Mouse (Mus musculus) ZHBTc4 (cell line): ENCODE data around the gene Prkce.

ENCODE experiments used
- DNase-seq: peaks from one replicate; pipeline ENCODE4 v3.0.0-alpha.2; 2011; ENCODE audit warnings: low read depth, low spot score

The Prkce gene

DNA sequence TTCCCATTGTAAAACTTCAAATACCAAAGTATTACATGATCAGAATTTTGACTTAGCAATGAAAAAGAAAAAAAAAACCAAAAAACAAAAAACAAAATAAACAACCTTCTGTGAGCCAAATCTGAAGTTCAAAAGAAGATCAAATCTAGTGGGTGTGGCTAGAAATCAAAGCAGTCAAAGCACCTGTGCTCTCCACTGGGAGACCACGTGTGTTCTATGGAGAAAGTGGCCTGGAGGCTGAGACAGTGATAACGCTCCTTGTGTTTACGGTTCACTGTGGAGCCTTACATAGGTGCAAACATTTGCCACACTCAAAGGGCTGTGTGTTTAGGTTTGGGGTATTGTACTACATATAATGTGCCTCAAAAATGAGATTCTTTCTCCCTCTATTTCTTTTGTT, 132.0 kb downstream of the Prkce start:
- no peak for DNase-seq

DNA sequence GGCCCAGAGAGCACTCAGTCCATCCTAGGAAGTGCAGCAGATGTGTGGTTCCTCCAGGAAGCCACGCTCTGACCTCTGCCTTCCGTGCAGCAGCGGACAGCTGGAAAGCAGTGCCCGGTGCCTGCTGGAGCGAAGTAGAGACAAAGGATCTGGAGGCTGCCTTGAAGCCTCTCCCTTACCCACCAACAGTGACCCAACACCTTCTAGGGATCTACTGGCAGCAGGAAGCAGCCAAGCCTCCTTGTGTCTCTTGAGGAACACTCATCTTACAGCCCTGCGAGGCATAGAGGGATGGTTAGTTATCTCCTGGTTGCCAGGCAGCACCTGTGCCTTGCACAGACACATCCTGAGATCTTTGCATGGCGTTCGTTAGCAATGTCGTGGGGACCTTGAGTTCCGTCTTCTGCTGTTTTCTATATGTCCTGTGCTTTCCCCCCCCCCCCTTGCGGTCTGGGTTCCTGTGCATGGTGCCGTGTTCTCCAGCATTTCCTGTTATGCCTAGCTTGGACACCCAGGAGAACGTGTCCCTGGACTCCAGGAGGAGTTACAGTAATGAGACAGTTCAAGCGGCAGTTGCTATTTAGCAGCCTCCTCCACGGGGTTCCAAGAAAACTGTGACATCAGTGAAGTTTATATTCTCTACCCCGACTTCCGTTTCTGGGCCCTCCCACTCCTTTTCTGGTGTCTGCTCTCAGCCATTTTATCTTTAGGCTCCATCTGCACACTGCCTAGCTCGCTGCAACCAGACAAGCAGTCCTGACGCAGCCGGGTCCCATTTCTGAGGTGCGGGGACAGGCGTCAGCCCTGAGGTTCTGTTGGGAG, 133.4 kb downstream of the Prkce start:
- DNase-seq = no peak

DNA sequence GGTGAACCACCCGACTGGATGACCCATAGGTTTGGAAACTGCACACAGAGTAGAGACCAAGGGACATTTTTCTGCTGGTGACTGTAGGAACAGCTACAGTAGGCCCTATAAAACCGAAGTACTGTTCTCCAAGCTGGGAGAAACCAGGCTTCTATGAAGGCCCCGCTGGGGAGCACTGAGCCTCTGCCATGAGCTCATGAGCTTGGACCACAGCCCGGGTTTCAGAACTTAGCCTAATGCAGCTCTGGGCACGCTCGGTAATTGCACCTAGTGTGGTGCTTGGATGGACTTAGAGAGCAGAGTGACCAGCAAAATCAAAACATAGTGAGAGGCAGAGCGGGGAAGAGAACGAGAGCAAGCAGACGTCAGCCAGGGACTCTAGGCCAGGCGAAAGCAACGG, 134.7 kb downstream of the Prkce start:
- DNase-seq = no peak

DNA sequence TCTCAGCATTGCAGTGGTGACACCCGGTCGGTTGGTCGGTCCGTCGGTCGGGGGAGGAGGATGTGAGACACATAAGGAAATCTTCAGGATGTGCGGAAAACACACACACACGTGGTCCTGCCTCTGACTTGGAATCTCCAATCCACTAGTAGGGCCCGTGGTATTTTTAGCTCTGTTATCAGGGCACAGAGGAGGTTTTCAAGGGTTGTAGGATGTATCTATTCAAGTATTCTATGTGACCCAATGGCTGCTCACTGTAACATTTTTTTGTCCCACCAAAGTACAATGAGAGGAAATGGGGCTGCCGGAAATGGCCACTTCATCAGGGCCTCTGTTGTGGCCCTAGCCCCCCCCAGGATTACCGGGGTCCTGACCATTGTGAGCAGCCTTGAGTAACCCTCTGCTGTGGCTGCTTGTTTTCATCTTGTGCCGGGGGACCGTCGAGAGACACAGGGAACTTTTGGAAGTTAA, 135.3 kb downstream of the Prkce start:
- DNase-seq = no peak

DNA sequence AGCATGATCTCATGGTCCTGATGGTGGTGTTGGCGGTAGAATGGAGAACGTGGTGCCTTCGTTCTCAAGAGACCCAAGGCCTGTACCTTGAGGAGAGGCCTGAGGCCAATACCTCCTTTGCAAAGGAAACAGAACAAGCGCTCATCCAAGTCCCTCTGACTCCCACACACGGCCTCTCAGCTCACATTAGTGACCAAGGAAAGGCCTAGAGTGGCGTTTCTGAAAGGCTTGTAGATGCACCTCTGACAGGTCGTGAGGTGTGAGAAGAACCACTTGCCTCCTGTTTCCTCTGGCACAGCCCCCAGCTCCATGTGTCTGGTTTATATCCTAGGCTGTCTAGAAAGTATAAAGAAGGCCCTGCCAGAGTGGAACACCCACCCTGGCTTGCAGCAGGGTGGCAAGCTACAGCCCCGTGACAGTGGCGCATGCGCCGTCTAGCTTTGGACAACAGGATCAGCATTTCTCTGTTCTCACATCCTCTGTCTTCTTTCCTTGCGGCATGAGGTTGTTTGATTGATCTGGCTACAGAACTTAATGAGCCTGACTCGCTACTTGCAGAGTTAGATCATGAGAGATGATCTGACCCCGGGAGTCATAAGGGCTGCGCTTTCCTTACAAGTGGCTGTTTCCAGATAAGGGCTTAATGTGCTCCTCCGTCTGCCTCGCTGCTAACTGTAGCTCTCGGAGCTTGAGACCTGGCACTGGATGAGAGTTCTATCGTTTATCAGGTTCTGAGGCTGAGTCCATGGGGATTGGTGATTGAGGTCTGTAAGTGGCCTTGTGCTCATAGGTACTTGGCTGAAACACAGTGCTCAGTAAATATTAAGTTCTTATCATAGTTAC, 136.0 kb downstream of the Prkce start:
- no peak for DNase-seq

DNA sequence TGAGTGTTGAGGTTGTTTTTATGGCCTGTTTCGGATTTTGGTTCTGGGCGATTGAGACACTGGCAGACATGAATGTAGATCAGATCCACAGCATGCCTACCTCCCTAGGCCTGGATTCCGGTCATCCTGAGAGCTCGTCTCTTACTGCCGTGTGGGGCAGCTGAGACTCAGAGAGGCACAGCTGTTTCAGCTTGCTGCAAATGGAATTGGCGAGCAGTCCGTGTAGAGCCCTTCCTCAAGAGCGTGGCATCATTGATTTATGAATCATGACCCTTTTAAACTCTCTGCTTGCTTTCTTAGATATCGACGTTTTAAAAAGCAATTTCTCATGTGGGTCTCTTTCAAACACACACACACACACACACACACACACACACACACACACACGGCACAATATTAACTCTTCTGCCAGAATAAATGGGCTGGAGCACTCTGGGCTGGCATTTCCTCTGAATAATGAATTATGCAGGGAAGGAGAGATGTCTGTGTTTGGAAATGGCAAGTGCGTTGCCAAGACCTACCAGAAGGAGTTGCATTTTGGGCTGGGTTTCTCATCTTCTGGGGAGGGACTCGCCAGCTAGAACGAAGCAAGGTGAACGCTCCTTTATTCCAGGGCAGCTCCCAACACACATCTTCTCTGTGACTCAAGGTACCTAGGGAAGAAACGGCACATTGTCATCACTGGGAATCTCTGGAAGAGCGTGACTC, 137.5 kb downstream of the Prkce start:
- DNase-seq = no peak

DNA sequence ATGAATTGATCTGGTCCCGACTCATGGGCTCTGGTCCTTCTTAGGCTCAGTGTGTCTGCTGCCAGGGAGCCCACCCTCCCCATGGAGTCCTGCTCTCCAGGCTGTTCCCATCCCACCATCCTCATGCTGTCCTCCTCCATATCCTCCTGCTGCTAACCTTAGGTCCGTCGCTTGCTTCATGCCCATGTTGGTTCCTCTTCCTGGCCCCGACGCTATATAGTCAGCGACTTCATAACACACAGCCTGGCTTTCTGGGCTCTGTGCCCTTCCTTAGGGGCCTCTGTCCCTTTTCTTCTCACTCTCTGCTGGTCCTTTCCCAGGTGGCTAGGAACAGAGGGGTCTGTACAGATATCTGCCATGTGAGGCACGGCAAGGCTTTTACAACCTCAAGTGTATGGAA, 138.6 kb downstream of the Prkce start:
- no peak for DNase-seq

DNA sequence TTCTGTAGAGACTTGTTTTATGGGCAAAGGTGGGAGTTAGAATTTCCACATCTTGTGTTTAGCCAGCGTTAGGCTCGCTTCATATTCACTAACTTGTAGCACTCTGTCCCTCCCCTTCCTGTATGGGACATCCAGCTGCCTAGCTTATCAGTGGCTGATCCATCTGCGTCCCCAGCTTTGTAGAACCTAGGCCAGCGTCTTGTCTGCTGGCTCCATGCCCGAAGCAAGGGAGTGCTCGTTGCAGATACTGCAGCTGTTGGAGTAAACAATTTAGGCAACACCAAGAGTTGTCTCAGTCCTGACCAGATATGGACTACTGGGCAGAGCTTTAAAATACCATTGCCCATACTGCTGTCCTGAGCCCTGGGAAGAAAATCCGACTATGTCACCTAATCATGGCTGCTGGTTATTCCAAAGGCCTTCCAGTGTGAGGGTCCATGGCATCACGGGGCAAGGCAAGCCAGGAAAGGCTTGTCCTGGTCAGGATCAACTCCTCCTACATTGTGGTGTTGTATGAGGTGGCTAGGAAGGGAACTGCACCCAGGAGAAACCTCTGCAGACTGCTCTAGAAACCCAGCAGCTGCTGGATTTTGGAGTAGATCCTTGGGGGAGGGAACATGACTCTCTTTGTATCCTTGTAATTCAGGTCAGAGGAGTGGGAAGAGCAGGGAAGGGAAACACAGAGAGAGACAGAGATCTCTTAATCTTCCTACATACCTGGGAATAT, 146.0 kb downstream of the Prkce start:
- DNase-seq = no peak

DNA sequence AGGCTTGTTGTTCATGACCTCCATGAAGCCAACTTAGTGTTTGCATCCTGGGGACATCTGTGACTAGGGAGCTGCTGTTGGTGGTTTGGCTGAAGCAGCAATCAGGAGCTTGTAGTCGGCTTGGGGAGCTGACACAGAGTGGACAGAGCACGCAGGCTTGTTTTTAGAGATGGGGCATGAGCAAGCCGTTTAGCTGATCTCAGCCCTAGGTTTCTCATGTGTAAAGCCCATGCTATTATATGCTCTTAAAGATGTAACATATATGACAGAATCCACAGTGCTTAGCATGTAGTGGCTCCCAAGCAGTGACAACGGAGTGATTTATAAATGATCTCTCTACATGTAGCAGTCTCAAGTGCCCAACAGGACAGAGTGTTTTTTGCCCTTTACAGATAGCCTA, 148.3 kb downstream of the Prkce start:
- DNase-seq = no peak

DNA sequence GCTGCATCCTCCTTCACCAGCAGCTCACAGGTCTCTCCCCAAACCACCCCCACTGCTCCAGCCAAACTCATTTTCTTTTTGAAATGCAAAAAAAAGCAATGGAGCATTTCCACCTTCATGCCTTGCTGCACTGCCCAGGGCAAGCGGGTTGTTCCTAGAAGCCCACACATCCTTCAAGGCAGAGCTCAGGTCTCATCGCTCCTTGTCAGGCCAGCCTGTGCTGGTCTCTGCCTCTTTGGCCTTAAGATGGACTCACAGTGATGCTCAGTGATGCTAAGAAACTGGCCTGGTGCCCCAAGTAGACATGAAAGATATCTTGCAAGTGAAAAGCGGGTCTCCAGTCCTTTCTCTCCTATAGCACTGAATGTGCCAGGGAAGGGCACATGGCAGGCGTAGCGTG, 149.2 kb downstream of the Prkce start:
- DNase-seq = no peak

DNA sequence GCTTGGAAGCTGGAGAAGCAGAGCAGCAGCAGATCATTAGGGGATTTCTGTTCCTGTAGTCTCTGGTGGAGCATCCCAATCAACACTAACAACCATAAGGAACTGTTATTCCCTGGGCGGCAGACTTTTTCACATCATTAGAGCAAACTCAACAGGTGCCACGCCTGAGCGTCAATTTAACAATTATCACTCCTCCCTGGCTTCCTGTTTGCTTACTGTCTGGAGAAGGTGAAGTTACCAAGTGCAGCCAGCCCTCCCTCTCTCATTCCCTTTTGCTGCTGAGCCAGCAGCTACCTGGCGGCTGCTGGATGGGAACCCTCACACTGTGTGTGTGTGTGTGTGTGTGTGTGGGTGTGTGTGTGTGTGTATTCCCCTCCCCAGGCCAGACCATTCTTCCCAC, 149.6 kb downstream of the Prkce start:
- no peak for DNase-seq

DNA sequence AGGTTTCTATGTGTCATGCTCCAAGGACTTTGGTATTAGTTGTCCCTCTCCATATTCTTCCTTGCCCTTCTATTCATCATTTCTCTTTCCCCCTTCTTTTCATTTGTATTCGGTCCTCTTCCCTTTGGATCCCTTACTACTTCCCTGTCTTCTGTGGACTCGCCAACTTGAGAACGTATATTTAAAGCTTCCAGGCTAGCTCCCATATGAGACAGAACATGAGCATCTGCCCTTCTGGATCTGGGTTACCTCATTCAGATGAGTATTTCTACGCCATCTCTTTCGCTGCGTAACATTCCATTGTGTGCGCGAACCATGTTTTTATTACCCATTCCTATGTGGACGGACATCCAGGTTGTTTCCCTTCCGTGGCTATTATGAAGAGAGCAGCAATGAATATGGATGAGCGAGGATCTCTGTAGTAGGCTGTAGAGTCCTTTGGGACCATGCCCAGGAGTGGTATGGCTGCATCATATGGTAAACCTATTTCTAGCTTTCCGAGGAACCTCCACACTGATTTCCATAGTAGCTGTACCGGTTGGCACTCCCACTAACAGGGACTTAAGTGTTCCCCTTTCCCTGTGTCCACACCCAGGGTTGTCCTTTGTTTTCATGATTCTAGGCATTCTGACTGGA, 152.5 kb downstream of the Prkce start:
- no peak for DNase-seq

DNA sequence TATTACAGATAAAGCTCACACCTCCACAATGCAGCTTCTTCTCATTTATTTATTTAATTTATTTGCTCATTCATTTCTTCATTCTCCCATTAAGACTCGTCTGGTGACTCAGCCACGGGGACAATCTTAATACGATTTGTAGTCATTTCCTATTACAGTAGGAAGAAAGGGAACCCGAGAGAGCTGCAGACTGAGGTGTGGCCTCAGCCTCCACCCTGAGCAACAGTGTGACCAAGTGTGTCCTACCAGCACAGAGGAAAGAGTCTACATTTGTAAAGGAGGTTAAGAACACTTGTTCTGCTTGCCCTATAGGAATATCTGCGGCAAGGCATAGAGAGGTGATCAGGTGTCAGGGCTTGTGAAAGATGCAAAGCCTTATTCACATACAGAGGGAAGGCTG, 155.3 kb downstream of the Prkce start:
- no peak for DNase-seq

DNA sequence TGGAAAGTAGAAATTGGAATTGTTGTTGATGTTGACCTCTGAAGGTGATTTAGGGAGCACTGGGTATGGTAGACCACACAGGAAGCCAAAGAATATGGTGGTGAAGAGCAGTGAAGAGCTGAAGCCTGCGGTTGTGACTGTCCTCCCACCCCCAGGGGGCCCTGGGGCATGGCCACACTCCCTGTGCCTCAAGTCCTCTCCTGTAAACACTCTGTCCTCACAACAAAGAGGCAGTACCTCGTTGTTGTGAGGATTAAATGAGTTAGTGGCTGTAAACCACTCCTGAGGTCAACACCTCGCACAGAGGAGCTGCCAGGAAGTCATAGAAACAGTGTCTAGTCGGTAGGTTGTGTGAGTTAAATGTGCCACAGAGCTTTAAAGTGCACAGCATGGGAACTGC, 155.7 kb downstream of the Prkce start:
- no peak for DNase-seq

DNA sequence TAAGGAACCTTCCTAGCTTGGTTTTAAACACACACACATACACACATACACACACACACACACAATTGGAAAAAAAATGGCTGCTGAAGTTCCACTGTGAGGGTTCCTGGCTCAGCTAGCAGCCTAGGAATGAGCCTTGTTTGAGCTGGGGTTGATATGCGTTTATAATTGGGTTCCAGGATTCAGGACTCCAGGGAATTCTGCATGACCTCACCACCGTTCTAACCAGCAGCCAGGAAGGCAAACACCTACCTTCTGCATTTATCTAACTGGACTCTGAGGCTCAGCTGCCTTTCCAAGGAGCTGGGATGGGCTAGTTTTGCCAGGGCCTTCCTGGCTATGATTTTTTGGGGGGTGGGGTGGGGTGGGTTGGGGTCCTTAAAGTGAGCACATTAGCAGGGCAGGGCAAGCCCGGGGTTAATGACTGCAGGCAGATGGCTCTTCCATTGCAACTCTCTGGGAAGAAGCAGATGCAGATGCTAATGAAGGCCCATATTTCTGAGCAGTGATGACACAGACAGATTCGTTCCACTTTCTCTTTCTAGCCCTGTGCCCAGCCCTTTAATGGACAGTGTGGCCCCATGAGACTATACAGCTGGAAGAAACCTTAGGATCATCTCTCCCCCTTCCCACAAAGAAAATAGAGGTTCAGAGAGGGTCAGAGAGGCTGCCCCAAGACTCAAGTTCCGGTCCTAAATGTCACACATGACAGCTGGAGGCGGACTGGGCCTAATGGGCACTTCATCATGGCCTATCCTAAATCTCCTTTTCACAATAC, 156.5 kb downstream of the Prkce start:
- DNase-seq = no peak

DNA sequence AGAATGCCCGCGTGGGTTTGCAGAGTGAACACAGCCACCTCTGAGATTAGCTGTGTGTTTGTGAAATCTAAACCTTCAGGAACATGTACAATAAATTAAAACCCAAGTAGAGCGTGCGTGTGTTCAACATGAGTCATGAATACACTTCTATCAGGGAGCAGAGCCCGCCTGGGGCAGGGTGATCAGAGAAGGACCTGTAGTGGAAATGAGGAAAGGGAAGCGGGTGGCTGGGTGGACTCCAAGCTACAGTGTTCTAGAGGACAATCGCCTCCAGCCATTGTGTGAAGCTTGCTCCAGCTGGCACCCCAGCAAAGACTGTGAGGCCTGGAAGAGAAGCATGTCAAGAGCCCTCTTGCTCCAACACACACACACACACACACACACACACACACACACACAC, 157.2 kb downstream of the Prkce start:
- DNase-seq = no peak

DNA sequence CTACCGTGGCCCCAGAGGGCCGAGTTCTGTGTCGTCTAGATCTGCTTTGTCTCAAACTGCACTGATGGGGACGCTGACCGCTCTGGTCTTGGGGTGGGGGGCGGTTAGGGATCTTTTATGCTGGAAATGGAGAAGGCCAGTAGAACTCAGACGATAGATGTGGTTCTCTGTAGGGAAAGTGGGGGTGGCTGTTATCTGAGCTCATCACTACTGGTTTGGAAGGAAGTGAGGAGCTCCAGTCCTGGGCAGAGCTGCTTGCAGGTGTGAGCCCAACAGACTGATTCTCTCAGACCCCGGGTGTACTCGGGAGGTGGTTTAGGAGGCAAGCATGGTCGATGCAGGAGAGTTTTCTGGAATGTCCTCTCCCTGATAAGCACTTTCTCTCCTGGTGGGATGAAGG, 157.7 kb downstream of the Prkce start:
- no peak for DNase-seq

DNA sequence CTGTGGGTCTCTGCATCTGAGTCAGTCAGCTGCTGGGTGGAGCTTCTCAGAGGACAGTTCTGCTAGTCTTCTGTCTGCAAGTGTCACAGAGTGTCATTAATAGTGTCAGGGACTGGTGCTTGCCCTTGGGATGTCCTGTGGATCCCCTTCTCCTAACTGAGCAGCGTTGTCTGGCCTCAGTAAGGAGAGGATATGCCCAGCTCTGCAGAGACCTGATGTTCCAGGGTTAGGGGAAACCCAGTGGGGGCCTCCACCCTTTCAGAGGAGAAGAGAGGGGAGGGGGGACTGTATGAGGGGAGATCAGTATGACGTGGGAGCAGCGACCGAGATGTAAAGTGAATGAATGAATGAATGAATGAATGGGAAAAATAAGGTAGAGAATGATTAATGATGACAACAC, 160.4 kb downstream of the Prkce start:
- no peak for DNase-seq

DNA sequence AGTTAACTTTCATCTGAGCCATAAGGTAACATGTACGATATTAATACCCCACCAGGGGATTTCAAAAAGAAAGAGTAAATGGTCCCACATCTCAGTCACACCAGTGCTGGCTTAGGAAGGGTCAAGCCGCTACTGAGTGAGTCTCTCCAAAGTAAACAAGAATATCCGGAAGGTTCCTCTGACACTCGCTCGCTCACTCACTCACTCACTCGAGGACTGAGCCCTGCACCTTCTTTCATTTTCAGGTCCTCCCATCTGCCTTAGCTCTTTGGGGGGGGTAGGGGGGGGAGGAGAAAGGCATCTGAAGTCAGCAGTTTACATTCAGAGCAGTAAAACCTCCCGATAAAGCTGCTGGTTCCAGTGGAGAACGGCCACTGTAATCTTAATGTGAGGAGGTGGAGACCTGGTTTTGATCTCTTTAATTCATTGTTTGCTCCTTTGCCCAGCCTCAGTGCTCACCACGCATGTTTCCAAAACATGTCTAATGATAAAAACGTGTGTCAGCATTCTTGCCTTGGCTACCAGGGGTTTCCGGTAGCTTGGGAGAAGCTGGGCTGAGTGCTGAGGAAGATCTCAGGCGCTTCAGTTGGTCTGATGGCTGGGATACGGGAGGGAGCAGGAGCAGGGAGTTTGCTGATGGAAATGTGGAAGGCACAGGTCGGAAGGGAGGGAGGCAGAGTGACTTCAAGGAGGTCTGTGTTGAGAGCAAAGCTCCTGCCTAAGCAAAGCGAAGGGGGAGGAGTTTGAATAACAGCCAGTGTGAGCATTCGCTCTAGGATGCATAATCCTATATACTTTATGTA, 161.9 kb downstream of the Prkce start:
- DNase-seq = no peak
